Mouse (Mus musculus) monocyte, adult 59 days (primary cell): Measurements from ENCODE around the gene Dhtkd1. TPM values are rescaled to one million over a fixed set of nuclear protein-coding genes. Genes with fewer than 3 reads are reported as not detected.

Source experiments
- total RNA-seq, 2 experiments: library from RNA; stranded (reverse); gene quantifications; one replicate each; pipeline ENCODE4 v1.2.4; 2023

Gene Dhtkd1
- under 1 TPM; 0.52 to 0.70 TPM for total RNA-seq

DNA sequence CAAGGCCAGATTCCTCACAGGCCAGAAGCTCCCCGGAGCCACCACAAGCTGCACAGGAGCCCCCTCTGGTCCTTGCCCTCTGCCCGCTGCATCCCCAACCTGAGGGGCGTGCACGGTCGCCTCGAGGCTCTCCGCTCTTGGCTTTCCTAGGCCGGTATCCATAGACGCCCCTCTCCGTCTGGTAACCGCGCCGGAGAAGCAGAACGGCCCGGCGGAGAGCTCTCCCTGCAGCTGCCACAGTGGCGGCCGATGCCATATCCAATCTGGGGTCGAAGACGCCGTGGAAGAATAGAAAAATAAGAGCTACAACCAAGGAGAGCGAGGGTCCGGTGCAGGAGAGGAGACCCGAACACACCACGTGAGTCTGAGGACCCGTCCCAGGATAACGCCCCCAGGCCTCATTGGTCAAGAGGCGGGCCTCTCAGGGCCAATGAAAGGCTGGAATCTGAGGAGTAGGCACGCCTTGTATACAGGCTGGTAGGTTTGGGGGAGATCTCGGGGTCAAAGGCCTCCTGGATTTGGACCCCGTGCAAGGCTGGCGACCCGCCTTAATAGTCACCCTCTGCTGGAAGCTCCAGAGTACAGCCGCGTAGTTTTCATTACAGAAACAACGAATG is at the start of gene Dhtkd1:
Dhtkd1 (minus strand) TSS at position 377 of the 617 bp plus-strand sequence.

DNA sequence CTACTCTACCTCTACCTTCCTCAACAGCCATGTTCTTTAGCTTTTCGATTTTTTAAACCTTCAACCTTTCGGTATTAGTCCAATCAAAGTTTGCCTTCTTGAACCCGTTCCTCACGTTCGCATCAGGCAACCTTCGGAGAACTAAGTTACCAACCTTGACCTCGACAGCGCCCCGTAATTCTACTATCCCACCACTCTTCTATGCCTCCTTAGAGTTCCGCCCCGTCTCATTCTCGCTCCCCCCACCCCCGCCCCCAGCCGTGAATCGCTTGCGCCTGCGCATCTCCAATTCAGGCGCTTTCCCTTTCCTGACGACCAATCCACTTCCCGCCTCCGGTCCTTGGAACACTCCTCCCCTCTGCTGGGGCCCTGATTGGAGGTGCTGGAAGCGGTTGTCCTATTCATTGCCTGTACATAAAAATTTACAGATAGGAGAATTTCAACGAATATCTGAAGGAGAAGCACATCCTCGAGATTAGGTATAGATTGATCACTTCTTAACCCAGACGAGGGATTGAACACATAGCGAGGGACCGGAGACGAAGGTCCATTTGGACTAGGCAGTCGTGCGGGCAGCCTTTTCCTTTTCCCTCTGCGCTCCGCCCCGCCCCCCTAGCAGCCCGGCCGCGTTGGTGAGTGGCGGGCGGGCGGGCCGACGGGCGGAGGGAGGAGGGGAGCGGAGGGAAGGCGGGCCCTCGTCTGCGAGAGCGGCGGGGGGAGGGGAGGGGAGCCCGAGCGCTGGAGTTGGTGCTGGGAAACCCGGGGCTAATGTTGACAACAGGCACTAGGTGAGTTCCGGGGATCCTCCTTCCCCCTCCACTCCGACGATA is 8.4 kb upstream of the Dhtkd1 start, which contains the start of gene Upf2:
Upf2 (plus strand) TSS at position 704 of the 830 bp plus-strand sequence.

DNA sequence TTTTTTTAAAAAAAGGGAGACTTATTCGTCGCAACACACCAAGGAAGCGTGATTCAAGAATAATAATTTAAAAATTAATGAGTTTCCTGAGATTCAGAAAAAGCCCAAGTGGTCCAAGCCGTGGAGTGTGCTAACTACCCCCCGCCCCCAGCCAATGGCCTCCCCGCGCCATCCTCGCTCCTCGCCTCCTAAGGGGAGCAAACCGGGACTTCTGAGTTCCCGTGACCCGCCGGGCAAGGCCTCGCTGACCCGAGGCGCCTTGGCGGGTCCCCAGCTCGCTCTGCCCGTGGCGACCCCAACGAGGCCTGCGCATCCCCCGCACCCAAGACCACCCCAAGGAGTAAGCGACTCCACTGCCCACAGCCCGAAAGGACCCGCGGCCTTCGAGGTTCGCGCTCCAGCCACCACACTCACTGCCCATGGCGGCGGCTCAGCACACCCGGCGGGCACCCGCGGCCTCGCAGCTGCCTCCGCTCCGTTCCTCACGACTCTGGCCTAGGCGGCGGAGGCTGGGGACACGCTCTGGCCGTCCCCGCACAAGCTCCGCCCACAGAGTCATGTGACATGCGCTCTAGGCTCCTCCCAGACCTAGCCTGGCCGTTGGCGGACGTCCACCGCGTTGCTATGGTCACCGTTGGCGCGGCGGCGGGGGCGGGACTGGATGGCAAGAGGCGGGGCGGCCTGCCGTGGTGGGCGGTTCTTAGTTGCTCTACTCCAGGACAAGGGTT is 47.6 kb downstream of the Dhtkd1 start, which contains the start of gene Sec61a2:
Sec61a2 (minus strand) TSS at position 590 of the 728 bp plus-strand sequence.

GRCm38 (mm10) chr2:5862834-5863233 is 79.8 kb downstream of the Dhtkd1 start, which contains the start of gene Gm13199:
Gene Gm13199, minus strand, starts transcription at chr2:5862934.

Other genes starting within 250 kb of the Dhtkd1 start
- gene Camk1d, start 228.3 kb downstream of the Dhtkd1 start, total RNA-seq = 100 to 1,000 TPM; 128 to 130 TPM
- gene Nudt5, start 97.8 kb downstream of the Dhtkd1 start, total RNA-seq = 10 to 100 TPM; 16.5 to 18.0 TPM
- gene Cdc123, start 97.6 kb downstream of the Dhtkd1 start, total RNA-seq = 10 to 100 TPM; 72.0 to 74.9 TPM
- 1 to 10 TPM in 1 of 2 experiments, not detected in 1; 1.5 TPM for gene Gm13199, start 79.9 kb downstream of the Dhtkd1 start, total RNA-seq
- gene Sec61a2, start 47.4 kb downstream of the Dhtkd1 start, total RNA-seq = 10 to 100 TPM; 18.8 to 25.3 TPM
- gene Upf2, start 8.7 kb upstream of the Dhtkd1 start, total RNA-seq = 10 to 100 TPM; 27.1 to 28.2 TPM
- gene Proser2, start 187.4 kb upstream of the Dhtkd1 start, total RNA-seq = not detected